Mouse (Mus musculus) liver, embryonic 11.5 days (tissue): Measurements from ENCODE around the gene Diexf. TPM values are rescaled to one million over a fixed set of nuclear protein-coding genes. Genes with fewer than 3 reads are reported as not detected.

Source experiments
- ATAC-seq: fragments of 200-750 bp; cut with Nextera tagmentation; replicated peaks from 2 replicates; pipeline ENCODE4 v1.8.0; 2017; ENCODE audit warnings: moderate number of reproducible peaks, mild to moderate bottlenecking, moderate TSS enrichment, moderate library complexity; ENCODE audit not compliant: low FRiP score
- DNase-seq: peaks from one replicate; pipeline ENCODE4 v3.0.0-alpha.2; 2017; ENCODE audit warnings: low spot score
- H3K27ac ChIP-seq: fragments of 300-500 bp; sonication (generic); 2 replicates; pipeline ENCODE4 v1.5.1; 2014; ENCODE audit warnings: mild to moderate bottlenecking, low read depth, low read length, control low read depth
- H3K27me3 ChIP-seq: fragments of 300-500 bp; sonication (generic); replicated peaks from 2 replicates; pipeline ENCODE4 v1.6.1; 2014; ENCODE audit warnings: low read length, mixed read lengths; ENCODE audit not compliant: control insufficient read depth, insufficient read depth
- H3K36me3 ChIP-seq: fragments of 300-500 bp; sonication (generic); 2 replicates; pipeline ENCODE4 v1.6.1; 2014; ENCODE audit warnings: mild to moderate bottlenecking, low read length, moderate library complexity, mixed read lengths; ENCODE audit not compliant: control insufficient read depth, insufficient read depth
- H3K4me1 ChIP-seq: fragments of 300-500 bp; sonication (generic); replicated peaks from 2 replicates; pipeline ENCODE4 v1.6.1; 2014; ENCODE audit warnings: low read length, mixed read lengths; ENCODE audit not compliant: control insufficient read depth, insufficient read depth
- H3K4me2 ChIP-seq: fragments of 300-500 bp; sonication (generic); 2 replicates; pipeline ENCODE4 v1.6.1; 2014; ENCODE audit warnings: mild to moderate bottlenecking, control low read depth, moderate library complexity
- H3K4me3 ChIP-seq: fragments of 300-500 bp; sonication (generic); 2 replicates; pipeline ENCODE4 v1.5.1; 2014; ENCODE audit warnings: low read depth, low read length, control low read depth
- H3K9ac ChIP-seq: fragments of 300-500 bp; sonication (generic); 2 replicates; pipeline ENCODE4 v1.6.1; 2014; ENCODE audit warnings: low read depth, low read length, control low read depth
- H3K9me3 ChIP-seq: fragments of 300-500 bp; sonication (generic); 2 replicates; pipeline ENCODE4 v1.6.1; 2016; ENCODE audit warnings: low read length, inconsistent platforms, mixed read lengths; ENCODE audit not compliant: control insufficient read depth
- WGBS: fragments of 180-500 bp; shearing (Covaris S2); extraction: QIAGEN DNeasy Blood & Tissue Kit; methylation state at CpG from one replicate; pipeline ENCODE4 v1.1.7; 2014; 5-methylcytosine and 5-hydroxymethylcytosine counted together
- polyA plus RNA-seq: library from polyadenylated mRNA; unstranded; fragments of >200 nt; fragmentation: Nextera tagmentation; extraction: Ambion mirVana; gene quantifications from 2 replicates; pipeline ENCODE4 v1.2.1, GENCODE M21; 2014

The Diexf gene
- polyA plus RNA-seq, 1 experiment from 2014 or later = 10.7 TPM

- DNase-seq = no peak
- H3K4me1 ChIP-seq = peaks cover 24% of the 10 kb centered on the region
- ATAC-seq = no peak
- H3K9me3 ChIP-seq = no peaks in the 10 kb centered on the region
- peaks cover 3% of the 10 kb centered on the region; the same call in 1 of the 2 replicates for H3K27me3 ChIP-seq
- no peak overlapping the region for H3K4me3 ChIP-seq
- peak overlapping the region; percentile 61; the same call in 1 of the 2 replicates for H3K4me2 ChIP-seq
- H3K27ac ChIP-seq = no peak overlapping the region
- WGBS = 30% methylated on average over 1 of the region's 1 CpGs
- H3K9ac ChIP-seq = no peak overlapping the region
- no peaks in the 10 kb centered on the region; the same call in 1 of the 2 replicates for H3K36me3 ChIP-seq
These were observed 29.5 kb upstream of the Diexf start for GRCm38 (mm10) chr1:193159613-193160012.

GRCm38 (mm10) chr1:193159163-193159562, 29.1 kb upstream of the Diexf start:
- Histone ChIP-seq H3K9ac (no peak overlapping the region), H3K4me1 (peaks cover 24% of the 10 kb centered on the region), H3K36me3 (no peaks in the 10 kb centered on the region; the same call in 1 of the 2 replicates), H3K9me3 (no peaks in the 10 kb centered on the region), H3K27ac (no peak overlapping the region), H3K27me3 (peaks cover 7% of the 10 kb centered on the region), H3K4me3 (no peak overlapping the region), H3K4me2 (no peak overlapping the region)
- WGBS = 35% methylated on average over 3 of the region's 3 CpGs
- DNase-seq = no peak
- ATAC-seq = no peak

DNA sequence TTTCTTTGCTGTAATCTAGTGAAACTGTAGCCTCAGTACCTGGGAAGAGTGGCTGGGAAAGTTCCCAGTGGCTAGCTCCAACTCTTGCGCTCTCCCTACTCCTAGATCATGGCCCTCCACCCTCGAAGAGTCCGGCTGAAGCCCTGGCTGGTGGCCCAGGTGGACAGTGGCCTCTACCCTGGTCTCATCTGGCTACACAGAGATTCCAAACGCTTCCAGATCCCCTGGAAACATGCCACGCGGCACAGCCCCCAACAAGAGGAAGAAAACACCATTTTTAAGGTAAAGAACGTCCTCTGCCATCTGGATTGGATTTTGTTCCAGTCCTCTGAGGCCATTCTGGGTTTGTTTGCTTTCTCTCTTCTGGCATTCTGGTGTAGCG, 27.0 kb upstream of the Diexf start:
- Histone ChIP-seq H3K4me2 (no peak overlapping the region), H3K4me1 (peaks cover 24% of the 10 kb centered on the region), H3K9ac (no peak overlapping the region), H3K4me3 (no peak overlapping the region), H3K27ac (no peak overlapping the region), H3K36me3 (no peaks in the 10 kb centered on the region; the same call in 1 of the 2 replicates), H3K27me3 (peaks cover 27% of the 10 kb centered on the region), H3K9me3 (no peaks in the 10 kb centered on the region)
- DNase-seq = no peak
- no peak for ATAC-seq
- WGBS = 77% methylated on average over 8 of the region's 8 CpGs

GRCm38 (mm10) chr1:193156316-193157110, 26.4 kb upstream of the Diexf start:
- peak; percentile 30; the same call in 1 of the 2 replicates for ATAC-seq
- no peaks in the 10 kb centered on the region; the same call in 1 of the 2 replicates for H3K36me3 ChIP-seq
- H3K4me2 ChIP-seq = peak overlapping the region; percentile 23
- no peak overlapping the region for H3K9ac ChIP-seq
- H3K27ac ChIP-seq = no peak overlapping the region; the same call in 1 of the 2 replicates
- 33% methylated on average over 15 of the region's 15 CpGs for WGBS
- H3K9me3 ChIP-seq = no peaks in the 10 kb centered on the region
- H3K27me3 ChIP-seq = peaks cover 33% of the 10 kb centered on the region
- peak; percentile 43 for DNase-seq
- H3K4me1 ChIP-seq = peaks cover 24% of the 10 kb centered on the region
- no peak overlapping the region for H3K4me3 ChIP-seq

DNA sequence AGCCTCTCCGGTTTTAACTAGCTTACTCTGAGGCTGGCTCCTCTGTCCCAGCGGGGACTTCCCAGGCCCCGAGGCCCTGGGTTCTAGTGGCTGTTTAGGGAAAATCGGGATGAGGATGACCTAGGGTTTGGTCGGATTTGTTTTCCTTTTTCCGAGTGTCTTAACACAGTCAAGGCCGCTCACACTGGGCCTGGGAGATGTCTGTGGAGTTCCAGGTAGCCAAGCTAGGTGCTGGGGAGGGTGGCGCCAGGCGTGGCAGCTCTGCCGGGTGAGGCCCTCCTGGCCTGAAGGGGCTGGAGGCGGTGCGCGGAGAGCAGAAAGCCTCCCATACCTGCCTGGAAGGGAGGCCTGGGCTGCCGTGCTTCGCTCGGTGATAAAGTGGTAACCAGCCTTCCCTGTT, 23.5 kb upstream of the Diexf start:
- Histone ChIP-seq H3K27me3 (peaks cover 36% of the 10 kb centered on the region), H3K4me2 (peak overlapping the region; percentile 62), H3K36me3 (no peaks in the 10 kb centered on the region), H3K9me3 (no peaks in the 10 kb centered on the region), H3K4me3 (peak overlapping the region; percentile 39), H3K4me1 (peaks cover 11% of the 10 kb centered on the region), H3K9ac (no peak overlapping the region), H3K27ac (no peak overlapping the region)
- ATAC-seq (0 out of 2 replicates have a peak, but pooled peaks have one; percentile 7), DNase-seq (peak; percentile 39)
- whole genome bisulfite sequencing = 36% methylated on average over 16 of the region's 16 CpGs

GRCm38 (mm10) chr1:193152872-193153271, 22.8 kb upstream of the Diexf start, which contains the start of gene Irf6:
Gene Irf6, plus strand, starts transcription at chr1:193153111.
- H3K4me1 ChIP-seq = peaks cover 11% of the 10 kb centered on the region
- no peaks in the 10 kb centered on the region for H3K9me3 ChIP-seq
- peaks cover 36% of the 10 kb centered on the region for H3K27me3 ChIP-seq
- H3K4me3 ChIP-seq = peak within 1 kb of the TSS; percentile 39
- H3K27ac ChIP-seq = no peak within 1 kb of the TSS
- WGBS = 2% methylated on average over 30 of the region's 30 CpGs
- DNase-seq (peak; percentile 58), ATAC-seq (peak; percentile 81)
- no peak within 1 kb of the TSS; the same call in 1 of the 2 replicates for H3K9ac ChIP-seq
- peak within 1 kb of the TSS; percentile 62 for H3K4me2 ChIP-seq
- no peaks in the 10 kb centered on the region for H3K36me3 ChIP-seq

GRCm38 (mm10) chr1:193151134-193151533, 21.1 kb upstream of the Diexf start:
- no peak overlapping the region for H3K27ac ChIP-seq

DNA sequence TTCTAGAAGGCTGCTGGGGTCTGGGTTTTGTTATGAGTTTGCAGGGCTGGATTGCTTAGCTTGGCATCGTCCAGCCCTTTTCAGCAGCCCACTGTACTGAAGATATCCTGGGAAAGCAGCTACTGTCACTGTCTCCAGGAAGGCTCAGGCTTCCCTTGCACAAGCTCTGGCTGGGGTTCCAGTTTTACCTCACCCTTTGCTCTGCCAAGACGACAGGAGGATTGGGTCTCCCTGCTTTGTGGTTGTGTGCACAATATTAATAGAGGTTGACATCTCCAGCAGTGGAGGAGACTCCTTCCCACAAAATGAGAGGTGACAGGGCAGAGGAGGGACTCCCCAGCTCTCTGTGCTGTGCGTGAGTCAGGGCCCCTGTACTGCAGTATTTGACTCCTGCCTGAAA, 19.2 kb upstream of the Diexf start:
- Histone ChIP-seq H3K4me1 (no peaks in the 10 kb centered on the region), H3K4me2 (no peak overlapping the region), H3K9ac (no peak overlapping the region), H3K9me3 (no peaks in the 10 kb centered on the region), H3K27me3 (peaks cover 30% of the 10 kb centered on the region), H3K4me3 (no peak overlapping the region), H3K27ac (no peak overlapping the region), H3K36me3 (no peaks in the 10 kb centered on the region)
- DNase-seq (no peak), ATAC-seq (no peak)
- WGBS = 65% methylated on average over 3 of the region's 3 CpGs

More at GRCm38 (mm10) chr1:193151134-193151533, 21.1 kb upstream of the Diexf start:
- ATAC-seq (no peak), DNase-seq (no peak)
- Histone ChIP-seq H3K9ac (no peak overlapping the region), H3K4me3 (no peak overlapping the region), H3K9me3 (no peaks in the 10 kb centered on the region), H3K36me3 (no peaks in the 10 kb centered on the region), H3K27me3 (peaks cover 36% of the 10 kb centered on the region), H3K4me1 (peaks cover 6% of the 10 kb centered on the region), H3K4me2 (no peak overlapping the region)
- WGBS = 47% methylated on average over 7 of the region's 7 CpGs

- Histone ChIP-seq H3K27ac (no peak overlapping the region), H3K4me2 (no peak overlapping the region), H3K9ac (no peak overlapping the region), H3K4me1 (no peaks in the 10 kb centered on the region), H3K4me3 (no peak overlapping the region), H3K9me3 (no peaks in the 10 kb centered on the region), H3K36me3 (no peaks in the 10 kb centered on the region), H3K27me3 (peaks cover 2% of the 10 kb centered on the region)
- ATAC-seq (no peak), DNase-seq (no peak)
- 55% methylated on average over 1 of the region's 1 CpGs for WGBS
These were observed 16.3 kb upstream of the Diexf start for GRCm38 (mm10) chr1:193146416-193146815.
